Mouse (Mus musculus): ENCODE data around the gene Mlycd. TPM values are rescaled to one million over a fixed set of nuclear protein-coding genes. Genes with fewer than 3 reads are reported as not detected.

Gene Mlycd
- polyA plus RNA-seq, 1 experiment, result 4.7 TPM

DNA sequence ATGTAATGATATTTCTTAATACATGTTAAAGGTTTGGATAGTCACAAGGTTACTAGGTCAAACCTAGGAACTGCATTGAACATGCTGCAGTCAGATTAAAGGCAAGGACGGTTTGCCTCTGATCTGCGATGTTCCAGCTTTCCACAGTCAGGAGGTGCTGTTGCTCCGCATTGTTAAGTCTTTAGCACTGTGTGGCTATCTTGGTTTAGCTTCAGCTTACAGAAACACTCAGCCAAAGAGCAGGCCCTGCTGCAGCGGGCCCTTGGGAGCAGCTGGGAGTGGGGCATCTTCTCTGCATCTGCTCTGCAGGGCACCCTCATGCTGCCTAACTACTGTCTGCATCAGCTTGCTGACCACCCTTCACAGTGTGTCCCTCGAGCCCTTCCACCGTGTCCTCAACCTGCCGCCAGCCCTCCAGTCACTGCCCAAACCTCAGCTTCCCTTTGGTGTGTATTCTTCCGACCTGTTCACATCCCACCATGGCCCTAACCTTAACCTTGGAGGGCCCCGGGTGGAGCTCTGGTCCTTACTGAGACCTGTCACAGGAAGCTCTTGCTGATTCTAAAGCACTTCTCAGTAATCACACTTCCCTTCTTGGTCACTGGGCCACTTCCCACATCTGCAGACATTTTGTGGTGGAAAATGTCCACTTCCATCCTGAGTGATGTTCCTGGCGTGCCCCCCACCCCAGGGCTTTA is 17.5 kb downstream of the Mlycd start:
- WGBS, result 46% methylated on average over 10 of the region's 10 CpGs
- Histone ChIP-seq H3K4me3 (replicated peaks; ENCODE audit: control insufficient read depth, low read depth, low read length) (no peak overlapping the region), H3K4me1 (ENCODE audit: control insufficient read depth, insufficient read depth, low read length) (peaks cover 6% of the 10 kb centered on the region; the same call in 1 of the 2 replicates), H3K27ac (ENCODE audit: control insufficient read depth, insufficient read depth, low read depth, low read length, poor library complexity) (peak overlapping the region; percentile 43)
- TF ChIP-seq CTCF (IDR thresholded peaks at IDR 0.05; ENCODE audit: control insufficient read depth, insufficient read depth, low read length) (no peak), POLR2A (IDR thresholded peaks at IDR 0.05; ENCODE audit: borderline replicate concordance, control insufficient read depth, low read depth, low read length) (no peak)

DNA sequence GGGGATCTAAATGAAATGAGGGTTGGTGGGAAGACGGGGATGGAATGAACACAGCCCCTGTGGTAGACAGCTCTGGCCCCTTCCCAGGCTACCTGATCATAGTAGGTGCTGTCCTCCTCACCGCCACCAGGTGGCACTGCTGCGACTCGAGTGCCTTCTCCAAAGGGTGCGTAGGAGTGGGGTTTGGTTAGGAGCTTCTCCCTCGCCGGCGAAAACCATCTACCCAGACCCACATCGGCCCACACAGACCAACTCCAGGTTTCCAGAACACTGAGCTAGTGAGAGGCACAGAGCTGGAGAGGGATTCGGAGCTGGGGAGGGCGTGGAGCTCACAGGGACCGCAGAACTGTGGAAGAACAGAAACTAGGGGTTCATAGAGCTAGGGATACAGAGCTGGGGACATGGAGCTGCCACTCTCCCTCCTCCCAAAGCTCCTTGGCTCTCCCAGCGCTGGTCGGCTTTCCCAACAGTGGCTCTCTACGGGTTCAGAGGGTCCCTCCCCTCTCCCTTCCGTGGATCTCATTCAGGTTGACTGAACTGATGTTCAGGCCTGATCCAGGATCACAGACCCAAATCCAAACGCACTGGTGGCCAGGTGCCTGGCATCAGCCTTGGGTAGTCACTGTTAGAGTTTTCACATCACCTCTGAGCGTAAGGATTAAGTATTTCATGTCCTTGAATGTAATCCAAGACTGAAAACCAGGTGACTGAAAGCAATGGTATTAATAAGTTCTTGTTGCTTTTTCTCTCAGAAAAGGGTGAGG is 18.2 kb downstream of the Mlycd start:
- Histone ChIP-seq H3K27ac (ENCODE audit: control insufficient read depth, insufficient read depth, low read depth, low read length, poor library complexity) (no peak overlapping the region), H3K4me3 (replicated peaks; ENCODE audit: control insufficient read depth, low read depth, low read length) (no peak overlapping the region), H3K4me1 (ENCODE audit: control insufficient read depth, insufficient read depth, low read length) (peaks cover 6% of the 10 kb centered on the region; the same call in 1 of the 2 replicates)
- 22% methylated on average over 18 of the region's 18 CpGs for WGBS
- TF ChIP-seq POLR2A (IDR thresholded peaks at IDR 0.05; ENCODE audit: borderline replicate concordance, control insufficient read depth, low read depth, low read length), result no peak
- TF ChIP-seq CTCF (IDR thresholded peaks at IDR 0.05; ENCODE audit: control insufficient read depth, insufficient read depth, low read length), result peak; percentile 98

DNA sequence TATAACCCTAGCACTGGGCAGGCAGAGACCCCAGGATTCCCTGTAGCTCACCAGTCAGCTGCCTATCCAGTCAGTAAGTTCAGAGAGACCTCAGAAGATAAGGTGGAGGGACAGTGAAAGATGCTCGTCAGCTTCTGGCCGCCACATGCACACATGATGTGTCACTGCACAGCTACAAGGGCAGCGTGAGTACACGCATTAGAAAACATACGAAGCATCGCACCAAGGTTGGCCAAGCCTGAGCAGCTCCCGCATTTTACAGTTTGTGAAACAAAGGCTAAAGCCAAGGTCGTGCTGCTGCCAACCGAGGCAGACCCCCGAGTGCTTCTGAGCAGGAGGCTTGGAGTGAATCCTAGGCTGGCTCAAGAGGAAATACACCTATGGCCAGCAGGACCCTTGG is 18.9 kb downstream of the Mlycd start:
- WGBS, result 87% methylated on average over 10 of the region's 10 CpGs
- TF ChIP-seq CTCF (IDR thresholded peaks at IDR 0.05; ENCODE audit: control insufficient read depth, insufficient read depth, low read length), result no peak
- TF ChIP-seq POLR2A (IDR thresholded peaks at IDR 0.05; ENCODE audit: borderline replicate concordance, control insufficient read depth, low read depth, low read length), result no peak
- Histone ChIP-seq H3K4me3 (replicated peaks; ENCODE audit: control insufficient read depth, low read depth, low read length) (no peak overlapping the region), H3K27ac (ENCODE audit: control insufficient read depth, insufficient read depth, low read depth, low read length, poor library complexity) (no peak overlapping the region), H3K4me1 (ENCODE audit: control insufficient read depth, insufficient read depth, low read length) (peaks cover 6% of the 10 kb centered on the region; the same call in 1 of the 2 replicates)

DNA sequence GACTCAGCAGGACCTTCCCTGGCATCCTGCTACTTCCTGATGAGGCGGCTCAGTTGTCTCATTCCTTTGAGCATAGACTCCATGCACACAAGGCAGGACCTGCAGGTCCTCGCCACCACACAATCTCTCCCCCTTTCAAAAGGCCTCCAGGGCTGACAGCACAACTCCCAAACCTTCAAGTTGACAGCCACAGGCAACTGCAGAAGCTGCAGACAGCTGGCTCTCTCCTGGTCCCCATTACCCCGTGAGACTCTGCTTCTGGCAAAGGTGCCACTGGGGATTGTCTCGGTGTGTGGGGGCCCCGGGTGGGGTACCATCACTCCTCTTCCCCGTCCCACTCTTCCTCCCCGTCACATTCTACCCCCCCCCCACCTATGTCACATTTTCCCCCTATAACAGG is 25.6 kb downstream of the Mlycd start:
- TF ChIP-seq CTCF (IDR thresholded peaks at IDR 0.05; ENCODE audit: control insufficient read depth, insufficient read depth, low read length), result no peak
- no peak for TF ChIP-seq POLR2A (IDR thresholded peaks at IDR 0.05; ENCODE audit: borderline replicate concordance, control insufficient read depth, low read depth, low read length)
- Histone ChIP-seq H3K27ac (ENCODE audit: control insufficient read depth, insufficient read depth, low read depth, low read length, poor library complexity) (no peak overlapping the region), H3K4me1 (ENCODE audit: control insufficient read depth, insufficient read depth, low read length) (peaks cover 22% of the 10 kb centered on the region), H3K4me3 (replicated peaks; ENCODE audit: control insufficient read depth, low read depth, low read length) (no peak overlapping the region)
- 62% methylated on average over 7 of the region's 7 CpGs for WGBS

DNA sequence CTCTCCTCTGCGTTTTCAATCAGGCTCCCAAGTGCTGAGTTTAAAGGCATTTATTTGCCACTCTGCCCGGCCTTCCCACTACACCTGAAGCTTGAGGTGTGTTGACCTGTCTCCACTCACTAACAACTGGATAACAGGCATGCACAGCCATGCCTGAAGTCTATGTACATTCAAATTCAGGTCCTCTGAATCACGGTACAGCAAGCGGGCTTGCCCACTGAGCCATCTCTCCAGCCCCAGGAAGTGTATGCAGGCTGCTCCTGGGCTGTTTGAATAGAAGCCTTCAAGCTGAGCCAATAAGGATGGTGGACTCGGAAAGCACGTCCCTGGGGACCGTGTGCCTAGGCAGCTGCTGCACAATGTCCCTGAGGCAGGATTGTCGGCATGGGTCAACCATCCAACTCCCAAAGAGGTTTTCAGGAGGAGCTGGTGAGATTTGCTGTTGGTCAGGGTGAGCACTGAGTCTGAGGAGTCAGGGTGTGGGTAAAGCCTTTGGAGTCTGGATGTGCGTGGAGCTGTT is 27.0 kb downstream of the Mlycd start:
- WGBS, result 25% methylated on average over 9 of the region's 9 CpGs
- Histone ChIP-seq H3K4me1 (ENCODE audit: control insufficient read depth, insufficient read depth, low read length) (peaks cover 27% of the 10 kb centered on the region), H3K4me3 (replicated peaks; ENCODE audit: control insufficient read depth, low read depth, low read length) (no peak overlapping the region), H3K27ac (ENCODE audit: control insufficient read depth, insufficient read depth, low read depth, low read length, poor library complexity) (peak overlapping the region; percentile 79; the same call in 1 of the 2 replicates)
- TF ChIP-seq CTCF (IDR thresholded peaks at IDR 0.05; ENCODE audit: control insufficient read depth, insufficient read depth, low read length) (no peak), POLR2A (IDR thresholded peaks at IDR 0.05; ENCODE audit: borderline replicate concordance, control insufficient read depth, low read depth, low read length) (no peak)

DNA sequence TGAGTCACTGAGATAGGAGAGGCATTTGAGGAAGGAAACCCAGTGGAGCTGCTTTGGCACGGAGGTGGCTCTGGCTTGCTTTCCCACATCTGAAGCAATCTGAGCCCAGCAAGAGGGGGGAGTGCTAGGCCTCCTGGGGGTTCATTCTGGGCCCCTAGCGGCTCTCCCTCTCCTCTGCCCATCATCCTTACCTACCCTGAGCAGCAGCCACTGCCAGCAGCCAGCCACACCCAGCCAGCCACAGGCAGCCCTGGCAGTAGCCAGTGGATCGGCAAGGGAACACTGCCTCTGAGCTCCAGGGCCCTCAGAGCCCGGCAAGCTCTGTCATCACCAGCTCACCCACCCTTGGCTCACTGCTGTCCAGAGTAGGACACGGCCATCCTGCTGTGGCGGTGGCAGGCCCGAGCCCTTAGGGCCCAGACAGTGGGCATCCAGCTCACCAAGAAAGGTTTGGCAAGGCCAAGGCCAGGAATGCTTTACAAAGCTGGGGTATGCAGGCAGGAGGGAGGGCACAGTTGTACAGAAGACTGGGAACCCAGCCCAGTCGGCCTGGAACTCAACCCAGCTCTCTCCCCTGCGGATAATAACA is 27.5 kb downstream of the Mlycd start:
- H3K4me3 ChIP-seq (replicated peaks; ENCODE audit: control insufficient read depth, low read depth, low read length), result no peak overlapping the region
- peak overlapping the region; percentile 79 for H3K27ac ChIP-seq (ENCODE audit: control insufficient read depth, insufficient read depth, low read depth, low read length, poor library complexity)
- TF ChIP-seq POLR2A (IDR thresholded peaks at IDR 0.05; ENCODE audit: borderline replicate concordance, control insufficient read depth, low read depth, low read length) (no peak), CTCF (IDR thresholded peaks at IDR 0.05; ENCODE audit: control insufficient read depth, insufficient read depth, low read length) (no peak)
- H3K4me1 ChIP-seq (ENCODE audit: control insufficient read depth, insufficient read depth, low read length), result peaks cover 28% of the 10 kb centered on the region
- 16% methylated on average over 9 of the region's 9 CpGs for WGBS

DNA sequence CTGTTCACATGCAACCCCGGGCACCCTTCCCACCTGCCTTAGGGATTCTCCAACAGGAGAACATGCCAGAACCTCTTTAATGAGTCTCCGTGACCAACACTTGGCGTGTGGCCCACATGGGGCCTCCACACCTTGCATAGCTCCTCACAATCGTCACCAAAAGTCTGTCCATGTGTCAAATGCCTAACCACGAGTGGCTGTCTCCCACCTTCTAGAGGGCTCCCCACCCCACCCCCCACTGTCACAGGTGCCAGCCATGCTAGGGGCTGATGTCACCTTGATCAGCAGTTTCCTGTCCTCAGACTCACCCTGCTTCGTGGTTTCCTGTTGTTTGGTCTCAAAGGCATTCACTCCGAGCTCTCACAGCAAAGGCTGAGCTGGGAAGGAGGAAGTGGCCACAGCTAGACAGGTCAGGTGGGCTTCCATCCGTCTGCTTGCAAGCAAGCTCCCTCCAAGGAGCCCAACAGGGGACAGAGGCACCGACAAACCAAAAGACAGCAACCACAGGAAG is 29.0 kb downstream of the Mlycd start:
- TF ChIP-seq CTCF (IDR thresholded peaks at IDR 0.05; ENCODE audit: control insufficient read depth, insufficient read depth, low read length) (no peak), POLR2A (IDR thresholded peaks at IDR 0.05; ENCODE audit: borderline replicate concordance, control insufficient read depth, low read depth, low read length) (no peak)
- Histone ChIP-seq H3K4me3 (replicated peaks; ENCODE audit: control insufficient read depth, low read depth, low read length) (no peak overlapping the region), H3K27ac (ENCODE audit: control insufficient read depth, insufficient read depth, low read depth, low read length, poor library complexity) (peak overlapping the region; percentile 82), H3K4me1 (ENCODE audit: control insufficient read depth, insufficient read depth, low read length) (peaks cover 34% of the 10 kb centered on the region)
- 8% methylated on average over 9 of the region's 9 CpGs for WGBS
